Mouse (Mus musculus) WW6 (cell line): ENCODE results near the gene Gin1.
"Not testable (repeated sequence)": the region's sequence is repeated elsewhere in the genome, so short reads cannot be mapped to it uniquely, and the experiment has no call there.

Source experiments
- DNase-seq: peaks from one replicate; pipeline ENCODE4 v3.0.0-alpha.2; 2013; ENCODE audit warnings: low read depth, low spot score

Gene Gin1

GRCm38 (mm10) chr1:97769904-97770753, at the start of gene Gin1, which contains the start of gene Ppip5k2:
Gene Gin1 (plus strand): TSS chr1:97770172.
Gene Ppip5k2 (minus strand): TSS chr1:97770411.
- peak; percentile 88 for DNase-seq

GRCm38 (mm10) chr1:97726730-97727129, 43.2 kb upstream of the Gin1 start:
- DNase-seq = no peak

- DNase-seq = no peak
These were observed 40.6 kb upstream of the Gin1 start for GRCm38 (mm10) chr1:97729339-97729738.

GRCm38 (mm10) chr1:97743063-97743462, 26.9 kb upstream of the Gin1 start:
- DNase-seq = no peak

- no peak for DNase-seq
These were observed 24.3 kb upstream of the Gin1 start for GRCm38 (mm10) chr1:97745712-97746111.

- DNase-seq = no peak
These were observed 23.7 kb upstream of the Gin1 start for GRCm38 (mm10) chr1:97746261-97746660.

GRCm38 (mm10) chr1:97748163-97748562, 21.8 kb upstream of the Gin1 start:
- DNase-seq = no peak

- no peak for DNase-seq
These were observed 16.8 kb upstream of the Gin1 start for GRCm38 (mm10) chr1:97753216-97753615.

GRCm38 (mm10) chr1:97754392-97754791, 15.6 kb upstream of the Gin1 start:
- no peak for DNase-seq

- DNase-seq = no peak
These were observed 10.1 kb upstream of the Gin1 start for GRCm38 (mm10) chr1:97759841-97760240.

- no peak for DNase-seq
These were observed 9.4 kb upstream of the Gin1 start for GRCm38 (mm10) chr1:97760598-97760997.

GRCm38 (mm10) chr1:97761477-97761876, 8.5 kb upstream of the Gin1 start:
- no peak for DNase-seq

- not testable (repeated sequence) for DNase-seq
These were observed 4.3 kb upstream of the Gin1 start for GRCm38 (mm10) chr1:97765712-97766111.

- no peak for DNase-seq
These were observed 1.9 kb upstream of the Gin1 start for GRCm38 (mm10) chr1:97768089-97768488.

GRCm38 (mm10) chr1:97768906-97769293, 1.1 kb upstream of the Gin1 start:
- no peak for DNase-seq

- no peak for DNase-seq
These were observed 573 bp upstream of the Gin1 start for GRCm38 (mm10) chr1:97769294-97769903.

- no peak for DNase-seq
These were observed 1.1 kb downstream of the Gin1 start for GRCm38 (mm10) chr1:97771118-97771517.

GRCm38 (mm10) chr1:97771727-97772126, 1.8 kb downstream of the Gin1 start:
- no peak for DNase-seq

- no peak for DNase-seq
These were observed 3.4 kb downstream of the Gin1 start for GRCm38 (mm10) chr1:97773362-97773761.

GRCm38 (mm10) chr1:97773973-97774372, 4.0 kb downstream of the Gin1 start:
- DNase-seq = no peak

GRCm38 (mm10) chr1:97781674-97782073, 11.7 kb downstream of the Gin1 start:
- DNase-seq = no peak

- no peak for DNase-seq
These were observed 15.0 kb downstream of the Gin1 start for GRCm38 (mm10) chr1:97784928-97785327.
